Mouse (Mus musculus) heart, postnatal 14 days (tissue): ENCODE results near the gene Wbp2nl. TPM values are rescaled to one million over a fixed set of nuclear protein-coding genes. Genes with fewer than 3 reads are reported as not detected.

Experiments used
- DNase-seq, 2 experiments: peaks; one replicate each; pipeline ENCODE4 v3.0.0; 2021 to 2022
- intact Hi-C: fragments of 180-260 bp; cut with DNase I; formaldehyde crosslinking; loops from one replicate; pipeline ENCODE4 v1.15.1; 2025
- long read RNA-seq, 2 experiments: library from polyadenylated mRNA; stranded (forward); transcript quantifications; one replicate each; pipeline ENCODE4 v2.0.0; 2021
- total RNA-seq, 2 experiments: library from RNA; stranded (reverse); gene quantifications; 2 replicates each; pipeline ENCODE4 v1.2.3; 2021

Wbp2nl gene
- total RNA-seq = not detected
- long read RNA-seq, experiment 1 = 0 reads
- long read RNA-seq, experiment 2 = 0 reads

GRCm38 (mm10) chr15:82298764-82299561 is at the start of gene Wbp2nl:
Gene Wbp2nl, plus strand, starts transcription at chr15:82298954.
- DNase-seq = no peak

DNA sequence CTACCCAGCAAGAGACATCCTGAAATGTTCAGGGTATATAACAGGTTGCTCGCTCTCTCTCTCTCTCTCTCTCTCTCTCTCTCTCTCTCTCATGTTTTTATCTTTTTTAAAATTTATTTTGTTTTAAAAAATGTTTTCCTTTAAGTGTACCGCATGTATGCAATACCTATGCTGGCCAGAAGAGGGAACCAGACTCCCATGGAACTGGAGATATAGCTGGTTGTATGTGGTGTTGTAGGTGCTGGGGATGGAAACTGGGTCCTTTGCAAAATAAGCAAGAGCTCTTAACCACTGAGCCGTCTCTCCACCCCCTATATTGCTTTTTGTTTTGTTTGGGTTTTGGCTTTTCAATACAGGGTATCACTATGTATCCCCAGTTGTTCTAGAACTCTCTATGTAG is 47.2 kb upstream of the Wbp2nl start:
- intact Hi-C loops = no loop called here
- DNase-seq = no peak

More at GRCm38 (mm10) chr15:82298764-82299561, at the start of gene Wbp2nl:
- intact Hi-C loops = no loop called here

DNA sequence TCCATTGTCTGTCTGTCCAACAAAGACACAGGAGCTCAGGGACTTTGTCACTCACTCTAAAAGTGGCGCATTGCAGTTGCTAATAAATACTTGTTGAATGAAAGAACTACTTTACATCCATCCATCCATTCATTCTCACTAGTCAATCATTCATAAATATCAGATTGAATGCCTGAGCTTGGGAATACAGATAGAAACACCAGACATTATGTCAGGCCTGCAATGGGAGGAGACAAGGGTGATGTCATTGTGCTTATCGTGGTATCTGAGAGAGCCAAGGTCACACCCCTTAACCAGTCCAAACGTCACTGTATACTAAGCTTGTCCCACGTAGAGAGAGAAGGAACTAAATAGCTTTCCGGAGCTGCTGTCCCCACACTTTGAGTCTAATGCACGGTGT is 46.7 kb upstream of the Wbp2nl start, which contains the start of gene 1500009C09Rik:
Gene 1500009C09Rik (plus strand): TSS at position 301 of the 400 bp plus-strand sequence.
- DNase-seq = no peak
- intact Hi-C loops = no loop called here

- intact Hi-C loops = no loop called here
- DNase-seq = no peak
These were observed 43.5 kb upstream of the Wbp2nl start for GRCm38 (mm10) chr15:82255248-82255647.

DNA sequence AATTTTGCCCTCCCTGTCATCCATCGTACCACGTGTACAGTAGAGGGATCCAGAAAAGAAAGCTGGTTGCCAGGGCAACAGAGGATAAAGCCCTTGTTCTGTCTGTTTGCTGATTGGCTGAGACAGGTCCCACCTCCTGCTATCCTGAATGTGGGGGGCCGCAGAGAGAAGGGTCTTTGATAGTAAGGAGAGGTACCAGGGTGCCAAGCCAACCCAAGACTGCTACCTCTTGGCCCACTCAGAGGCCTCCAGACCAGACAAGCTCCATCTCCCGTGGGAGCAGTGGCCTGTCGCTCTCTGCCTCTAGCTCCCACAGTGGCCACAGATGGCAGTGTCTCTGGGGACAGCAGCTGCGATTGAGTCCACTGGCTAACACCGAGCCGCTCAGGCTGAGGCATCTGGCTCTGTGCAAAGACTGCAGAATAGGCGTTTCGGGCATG is 42.8 kb upstream of the Wbp2nl start:
- intact Hi-C loops = no loop called here
- DNase-seq = no peak

GRCm38 (mm10) chr15:82259510-82259909 is 39.2 kb upstream of the Wbp2nl start:
- intact Hi-C loops = no loop called here
- peak; percentile 60 to 77 for DNase-seq

GRCm38 (mm10) chr15:82266356-82266755 is 32.4 kb upstream of the Wbp2nl start:
- peak; percentile 69 to 79 for DNase-seq
- intact Hi-C loops = loop anchor here (2.0 kb wide), 1 partner anchor 150 kb away; no protein-coding TSS in a partner anchor

- intact Hi-C loops = no loop called here
- DNase-seq = no peak
These were observed 30.6 kb upstream of the Wbp2nl start for GRCm38 (mm10) chr15:82268185-82268584.

GRCm38 (mm10) chr15:82268783-82269182 is 30.0 kb upstream of the Wbp2nl start:
- no peak for DNase-seq
- intact Hi-C loops = no loop called here

- intact Hi-C loops = no loop called here
These were observed 27.6 kb upstream of the Wbp2nl start for GRCm38 (mm10) chr15:82271201-82271600.

GRCm38 (mm10) chr15:82272295-82272694 is 26.5 kb upstream of the Wbp2nl start:
- DNase-seq = no peak
- intact Hi-C loops = no loop called here

More at GRCm38 (mm10) chr15:82271201-82271600, 27.6 kb upstream of the Wbp2nl start:
- DNase-seq = peak; percentile 67 to 81

GRCm38 (mm10) chr15:82274593-82274926 is 24.2 kb upstream of the Wbp2nl start, which contains the start of gene Sept3:
Gene Sept3, plus strand, starts transcription at chr15:82274893.
- intact Hi-C loops = no loop called here
- DNase-seq = no peak

DNA sequence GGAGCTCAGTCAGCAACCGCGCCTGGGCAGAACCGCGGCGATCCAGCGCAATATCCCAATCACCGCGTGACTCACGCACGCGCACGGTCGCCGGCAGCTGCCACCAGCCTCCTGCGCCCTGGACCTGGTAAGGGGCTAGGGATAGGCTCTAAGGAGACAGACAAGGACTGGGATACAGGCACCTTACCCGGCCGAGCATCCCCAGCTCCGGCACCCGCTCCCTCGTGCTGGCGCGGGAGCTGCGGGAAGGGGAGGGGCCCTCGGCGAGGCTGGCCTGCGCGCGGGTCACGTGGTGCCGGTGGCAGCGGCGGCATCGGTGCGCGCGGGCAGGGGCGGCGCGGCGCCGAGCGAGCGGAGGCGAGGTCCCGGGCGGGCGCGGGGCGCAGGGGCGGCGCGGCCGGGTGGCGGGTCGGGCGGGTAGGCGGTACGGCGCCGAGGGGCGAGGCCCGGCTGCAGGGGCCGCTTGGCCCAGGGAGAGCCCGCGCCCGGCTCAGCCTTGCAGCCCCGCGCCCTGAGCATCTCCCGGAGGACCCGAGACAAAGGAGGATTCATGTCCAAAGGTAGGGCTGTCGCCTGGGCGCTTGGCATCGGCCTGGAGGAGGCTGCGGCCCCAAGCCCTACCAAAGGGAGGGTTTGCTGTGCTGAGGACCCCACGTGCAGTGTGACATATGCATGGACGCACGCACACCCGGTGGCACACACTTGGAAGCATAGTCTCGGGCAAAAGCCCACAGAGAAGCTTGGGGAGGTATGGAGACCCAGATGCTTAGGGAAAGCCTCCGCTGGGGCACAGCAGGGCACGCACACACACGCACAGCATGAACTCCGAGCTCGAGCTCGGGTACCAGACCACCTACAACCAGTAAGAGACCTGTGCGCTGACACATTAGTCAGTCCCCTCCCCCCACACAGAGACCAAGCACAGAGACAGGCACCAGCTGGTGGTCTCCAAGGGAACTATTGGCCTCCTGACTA is 23.5 kb upstream of the Wbp2nl start:
- DNase-seq = peak in 1 of 2 experiments; percentile 15
- intact Hi-C loops = no loop called here

- DNase-seq = no peak
These were observed 21.2 kb upstream of the Wbp2nl start for GRCm38 (mm10) chr15:82277591-82277990.

GRCm38 (mm10) chr15:82280638-82281037 is 18.1 kb upstream of the Wbp2nl start:
- intact Hi-C loops = no loop called here
- no peak for DNase-seq

More at GRCm38 (mm10) chr15:82277591-82277990, 21.2 kb upstream of the Wbp2nl start:
- intact Hi-C loops = no loop called here

GRCm38 (mm10) chr15:82286157-82286556 is 12.6 kb upstream of the Wbp2nl start:
- intact Hi-C loops = no loop called here
- DNase-seq = no peak

DNA sequence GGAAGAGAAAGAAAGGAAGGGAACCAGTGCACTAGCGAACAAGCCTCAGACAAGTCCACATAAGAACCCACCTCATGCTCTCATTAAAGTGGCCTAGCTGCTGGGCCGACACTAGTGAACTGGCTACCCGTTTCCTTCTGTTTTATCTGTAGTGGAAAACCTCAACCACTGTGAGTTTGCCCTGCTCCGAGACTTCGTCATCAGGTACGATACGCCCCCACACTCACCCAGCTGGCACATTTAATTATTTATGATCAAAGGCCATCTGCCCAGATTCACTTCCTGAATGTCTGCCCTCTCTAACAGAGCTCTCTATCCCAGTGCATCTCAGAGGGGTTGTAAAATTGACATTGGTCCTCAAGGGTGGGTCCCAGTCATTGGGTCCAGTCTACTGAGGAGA is 8.5 kb upstream of the Wbp2nl start:
- intact Hi-C loops = no loop called here
- no peak for DNase-seq

- no peak for DNase-seq
- intact Hi-C loops = no loop called here
These were observed 5.9 kb upstream of the Wbp2nl start for GRCm38 (mm10) chr15:82292851-82293250.

DNA sequence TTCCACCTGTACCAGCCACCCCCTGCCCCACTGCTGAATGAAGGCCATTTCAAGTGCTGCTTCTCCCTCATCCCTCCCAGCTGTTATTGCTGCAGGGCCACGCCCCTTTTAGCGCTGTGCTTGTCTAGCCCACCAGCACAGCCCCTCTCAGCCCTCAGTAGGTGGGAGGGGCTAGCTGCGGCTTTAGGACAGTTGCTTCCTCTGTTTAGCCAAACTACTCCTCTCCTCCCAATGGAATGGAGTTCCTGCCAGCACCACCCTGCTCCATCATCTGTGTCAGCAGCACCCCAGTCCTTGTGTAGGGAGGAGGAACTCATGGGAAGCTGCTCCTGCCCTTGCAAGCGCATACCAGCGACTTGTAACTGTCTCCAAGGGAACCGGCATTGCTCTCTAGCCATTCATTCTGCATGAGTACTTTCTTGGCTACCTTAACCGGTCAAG is 5.5 kb upstream of the Wbp2nl start:
- intact Hi-C loops = no loop called here

GRCm38 (mm10) chr15:82294059-82294458 is 4.7 kb upstream of the Wbp2nl start:
- no peak for DNase-seq
- intact Hi-C loops = no loop called here

More for the DNA sequence above, 5.5 kb upstream of the Wbp2nl start:
- DNase-seq = no peak

- intact Hi-C loops = no loop called here
These were observed 8.4 kb downstream of the Wbp2nl start for GRCm38 (mm10) chr15:82307107-82307506.

More at GRCm38 (mm10) chr15:82307107-82307506, 8.4 kb downstream of the Wbp2nl start:
- no peak for DNase-seq
